Mouse (Mus musculus) intestine, embryonic 15.5 days (tissue): Measurements from ENCODE around the gene Dtymk. TPM values are rescaled to one million over a fixed set of nuclear protein-coding genes. Genes with fewer than 3 reads are reported as not detected.

Experiments used
- ATAC-seq: fragments of 200-750 bp; cut with Nextera tagmentation; 2 replicates; pipeline ENCODE4 v1.8.0; 2017; ENCODE audit warnings: moderate TSS enrichment, moderate library complexity
- H3K27ac ChIP-seq: fragments of 300-500 bp; sonication (generic); 2 replicates; pipeline ENCODE4 v1.5.1; 2015; ENCODE audit warnings: mild to moderate bottlenecking, inconsistent platforms
- H3K27me3 ChIP-seq: fragments of 300-500 bp; sonication (generic); replicated peaks from 2 replicates; pipeline ENCODE4 v1.6.1; 2015; ENCODE audit warnings: inconsistent platforms
- H3K36me3 ChIP-seq: fragments of 300-500 bp; sonication (generic); 2 replicates; pipeline ENCODE4 v1.6.1; 2015; ENCODE audit warnings: inconsistent platforms
- H3K4me1 ChIP-seq: fragments of 300-500 bp; sonication (generic); replicated peaks from 2 replicates; pipeline ENCODE4 v1.6.1; 2015; ENCODE audit warnings: inconsistent platforms
- H3K4me2 ChIP-seq: fragments of 300-500 bp; sonication (generic); replicated peaks from 2 replicates; pipeline ENCODE4 v1.6.1; 2015; ENCODE audit warnings: mild to moderate bottlenecking, inconsistent platforms
- H3K4me3 ChIP-seq: fragments of 300-500 bp; sonication (generic); replicated peaks from 2 replicates; pipeline ENCODE4 v1.5.1; 2015; ENCODE audit warnings: inconsistent platforms
- H3K9ac ChIP-seq: fragments of 300-500 bp; sonication (generic); 2 replicates; pipeline ENCODE4 v1.6.1; 2015; ENCODE audit warnings: inconsistent platforms
- H3K9me3 ChIP-seq: fragments of 300-500 bp; sonication (generic); 2 replicates; pipeline ENCODE4 v1.6.1; 2016; ENCODE audit warnings: inconsistent platforms
- WGBS: fragments of 180-500 bp; shearing (Covaris S2); methylation state at CpG from one replicate; pipeline ENCODE4 v1.1.7; 2015; 5-methylcytosine and 5-hydroxymethylcytosine counted together
- polyA plus RNA-seq: library from polyadenylated mRNA; unstranded; fragments of >200 nt; fragmentation: Nextera tagmentation; extraction: Ambion mirVana; gene quantifications from 2 replicates; pipeline ENCODE4 v1.2.1, GENCODE M21; 2015

Dtymk gene
- polyA plus RNA-seq, 1 experiment from 2014 or later, result 226 TPM

DNA sequence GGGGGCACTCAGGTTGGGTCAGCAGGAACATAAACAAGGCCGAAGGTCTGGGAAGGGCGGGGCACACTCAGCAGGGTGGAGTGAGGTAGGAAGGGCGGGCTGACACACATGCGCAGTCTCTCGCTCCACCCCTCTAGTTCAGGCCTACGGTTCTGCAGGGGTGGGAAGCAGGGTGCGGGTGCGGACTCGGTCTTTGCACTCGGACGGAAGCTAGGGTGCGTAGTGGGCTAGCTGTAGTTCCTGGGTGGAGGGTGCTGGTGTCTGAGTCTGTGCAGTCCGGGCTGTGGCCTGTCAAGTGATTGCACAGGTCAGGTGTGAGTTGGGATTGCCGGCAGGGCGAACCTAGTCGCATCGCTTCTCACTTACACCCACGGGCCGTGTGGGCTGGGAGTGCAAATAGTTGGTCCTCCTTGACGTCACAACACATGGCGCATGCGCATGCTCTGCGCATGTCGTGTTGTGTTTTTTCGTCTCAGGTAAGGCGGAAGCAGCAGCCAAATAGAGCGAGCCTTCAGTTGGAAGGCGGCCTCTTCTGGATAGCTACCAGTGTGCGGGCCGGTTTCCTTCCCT, 23.5 kb upstream of the Dtymk start:
- Histone ChIP-seq H3K9me3 (no peaks in the 10 kb centered on the region), H3K4me1 (peaks cover 6% of the 10 kb centered on the region; the same call in 1 of the 2 replicates), H3K9ac (peak overlapping the region; percentile 66), H3K4me2 (peak overlapping the region; percentile 83), H3K36me3 (no peaks in the 10 kb centered on the region; the same call in 1 of the 2 replicates), H3K4me3 (peak overlapping the region; percentile 52), H3K27me3 (no peaks in the 10 kb centered on the region), H3K27ac (peak overlapping the region; percentile 96)
- ATAC-seq, result peak; percentile 98
- 2% methylated on average over 30 of the region's 30 CpGs for WGBS

GRCm38 (mm10) chr1:93824609-93825008, 22.9 kb upstream of the Dtymk start, which contains the start of gene D2hgdh:
Gene D2hgdh, plus strand, starts transcription at chr1:93824909.
- Histone ChIP-seq H3K4me2 (peak within 1 kb of the TSS; percentile 83), H3K4me3 (peak within 1 kb of the TSS; percentile 52), H3K27me3 (no peaks in the 10 kb centered on the region), H3K4me1 (peaks cover 6% of the 10 kb centered on the region; the same call in 1 of the 2 replicates), H3K36me3 (peaks cover 2% of the 10 kb centered on the region; the same call in 1 of the 2 replicates), H3K9ac (peak within 1 kb of the TSS; percentile 66), H3K9me3 (no peaks in the 10 kb centered on the region), H3K27ac (peak within 1 kb of the TSS; percentile 96)
- 6% methylated on average over 10 of the region's 10 CpGs for WGBS
- peak; percentile 15; the same call in 1 of the 2 replicates for ATAC-seq

DNA sequence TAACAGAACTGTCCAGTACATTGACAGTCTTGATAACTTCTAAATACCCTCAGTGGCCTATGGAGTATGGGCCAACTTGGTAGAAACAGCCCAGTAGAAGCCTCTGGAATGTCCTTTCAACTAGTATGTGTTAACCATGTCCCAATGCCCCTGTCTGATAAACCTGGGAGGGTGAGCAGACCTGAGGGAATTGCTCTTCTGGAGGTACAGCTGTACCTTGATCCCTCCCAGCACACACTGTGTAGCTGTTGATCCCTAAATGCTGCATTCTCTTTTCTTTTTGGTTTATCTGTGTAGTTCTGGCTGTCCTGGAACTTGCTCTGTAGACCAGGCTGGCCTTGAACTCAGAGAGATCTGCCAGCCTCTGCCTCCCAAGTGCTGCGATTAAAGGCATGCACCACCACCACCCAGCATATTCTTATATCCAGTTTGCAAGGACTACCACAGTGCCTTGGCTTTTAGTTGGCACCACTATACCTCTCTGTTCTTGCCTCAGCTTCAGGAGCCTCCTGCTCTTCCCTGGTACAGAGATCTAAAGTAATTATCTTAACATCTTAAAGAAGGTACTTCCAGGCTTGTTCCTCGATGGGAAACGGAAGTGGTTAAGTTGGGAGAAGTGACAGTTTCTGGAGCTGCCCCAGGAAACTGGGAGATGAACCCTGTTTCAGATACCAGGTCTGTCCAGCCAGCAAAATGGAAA, 22.2 kb upstream of the Dtymk start:
- no peak for ATAC-seq
- H3K36me3 ChIP-seq, result peaks cover 7% of the 10 kb centered on the region; the same call in 1 of the 2 replicates
- H3K27ac ChIP-seq, result peak overlapping the region; percentile 96
- peak overlapping the region; percentile 66; the same call in 1 of the 2 replicates for H3K9ac ChIP-seq
- H3K27me3 ChIP-seq, result no peaks in the 10 kb centered on the region
- no peaks in the 10 kb centered on the region for H3K9me3 ChIP-seq
- peak overlapping the region; percentile 52; the same call in 1 of the 2 replicates for H3K4me3 ChIP-seq
- peak overlapping the region; percentile 83 for H3K4me2 ChIP-seq
- WGBS, result 83% methylated on average over 3 of the region's 3 CpGs
- H3K4me1 ChIP-seq, result peaks cover 6% of the 10 kb centered on the region; the same call in 1 of the 2 replicates

- H3K27ac ChIP-seq, result no peak overlapping the region
These were observed 17.0 kb upstream of the Dtymk start for GRCm38 (mm10) chr1:93818722-93819121.

DNA sequence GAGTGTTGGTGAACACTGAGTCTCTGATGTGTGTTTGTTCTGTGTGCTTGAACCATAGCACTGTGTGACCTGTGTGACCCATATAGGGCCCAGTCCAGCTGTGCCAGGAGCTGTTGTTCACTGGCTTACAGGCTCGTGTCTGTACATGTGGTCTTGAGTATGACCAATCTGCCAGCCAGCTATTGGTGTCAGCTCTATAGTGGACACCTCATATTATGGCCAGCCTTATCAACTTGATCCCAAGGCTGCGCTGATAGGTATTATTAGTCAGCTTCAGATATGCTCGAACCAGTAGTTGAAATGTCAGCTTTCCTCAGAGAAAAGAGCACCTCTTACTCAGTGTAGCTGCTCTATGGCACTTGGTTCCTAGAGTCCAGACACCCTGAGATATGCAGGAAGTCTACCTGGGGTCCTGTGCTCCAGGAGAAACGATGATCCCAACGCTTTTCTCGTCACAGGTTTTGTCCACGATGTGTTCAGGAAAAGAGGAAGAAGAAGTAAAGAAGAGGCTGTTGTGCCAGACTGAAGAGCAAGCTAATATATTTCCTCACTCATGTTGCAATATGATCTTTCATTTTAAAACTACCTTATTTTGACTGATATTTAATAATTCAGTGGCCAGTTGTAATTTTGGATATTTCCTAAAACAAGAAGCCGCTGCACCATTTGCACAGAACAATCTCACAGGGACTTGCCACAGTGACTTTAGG, 16.2 kb upstream of the Dtymk start:
- H3K9me3 ChIP-seq, result no peaks in the 10 kb centered on the region
- no peak for ATAC-seq
- H3K4me2 ChIP-seq, result no peak overlapping the region
- H3K4me1 ChIP-seq, result no peaks in the 10 kb centered on the region
- no peak overlapping the region for H3K27ac ChIP-seq
- H3K36me3 ChIP-seq, result peaks cover 49% of the 10 kb centered on the region
- WGBS, result 96% methylated on average over 8 of the region's 8 CpGs
- H3K4me3 ChIP-seq, result no peak overlapping the region
- no peaks in the 10 kb centered on the region for H3K27me3 ChIP-seq
- no peak overlapping the region for H3K9ac ChIP-seq

More at GRCm38 (mm10) chr1:93818722-93819121, 17.0 kb upstream of the Dtymk start:
- no peaks in the 10 kb centered on the region for H3K4me1 ChIP-seq
- H3K9ac ChIP-seq, result no peak overlapping the region
- no peaks in the 10 kb centered on the region for H3K27me3 ChIP-seq
- ATAC-seq, result no peak
- H3K4me2 ChIP-seq, result no peak overlapping the region
- H3K36me3 ChIP-seq, result peaks cover 41% of the 10 kb centered on the region
- no peak overlapping the region for H3K4me3 ChIP-seq
- whole genome bisulfite sequencing, result 94% methylated on average over 7 of the region's 7 CpGs
- no peaks in the 10 kb centered on the region for H3K9me3 ChIP-seq

GRCm38 (mm10) chr1:93811495-93812039, 9.8 kb upstream of the Dtymk start:
- ATAC-seq, result no peak
- no peak overlapping the region for H3K9ac ChIP-seq
- peaks cover 54% of the 10 kb centered on the region for H3K36me3 ChIP-seq
- H3K9me3 ChIP-seq, result no peaks in the 10 kb centered on the region
- WGBS, result 89% methylated on average over 8 of the region's 8 CpGs
- no peaks in the 10 kb centered on the region for H3K27me3 ChIP-seq
- H3K4me1 ChIP-seq, result no peaks in the 10 kb centered on the region
- no peak overlapping the region for H3K27ac ChIP-seq
- H3K4me3 ChIP-seq, result no peak overlapping the region
- H3K4me2 ChIP-seq, result no peak overlapping the region

DNA sequence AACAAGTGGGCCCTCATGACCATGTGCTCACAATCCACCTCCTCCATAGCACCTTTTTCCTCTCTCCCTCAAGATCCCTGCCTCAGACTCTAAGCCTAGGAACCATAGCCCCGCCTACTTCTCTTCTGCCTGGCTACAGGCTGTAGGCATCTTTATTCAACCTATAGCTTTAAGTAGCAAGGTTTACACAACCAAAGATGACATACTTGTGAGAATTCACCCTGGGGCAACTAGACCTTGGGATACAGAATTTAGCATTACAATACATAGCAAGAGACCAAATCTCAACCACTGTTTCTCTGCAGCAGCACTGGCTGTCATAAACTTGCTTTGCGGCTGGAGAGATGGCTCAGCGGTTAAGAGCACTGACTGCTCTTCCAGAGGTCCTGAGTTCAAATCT, 8.3 kb upstream of the Dtymk start:
- 96% methylated on average over 3 of the region's 3 CpGs for WGBS
- Histone ChIP-seq H3K36me3 (peaks cover 46% of the 10 kb centered on the region), H3K4me3 (no peak overlapping the region)

DNA sequence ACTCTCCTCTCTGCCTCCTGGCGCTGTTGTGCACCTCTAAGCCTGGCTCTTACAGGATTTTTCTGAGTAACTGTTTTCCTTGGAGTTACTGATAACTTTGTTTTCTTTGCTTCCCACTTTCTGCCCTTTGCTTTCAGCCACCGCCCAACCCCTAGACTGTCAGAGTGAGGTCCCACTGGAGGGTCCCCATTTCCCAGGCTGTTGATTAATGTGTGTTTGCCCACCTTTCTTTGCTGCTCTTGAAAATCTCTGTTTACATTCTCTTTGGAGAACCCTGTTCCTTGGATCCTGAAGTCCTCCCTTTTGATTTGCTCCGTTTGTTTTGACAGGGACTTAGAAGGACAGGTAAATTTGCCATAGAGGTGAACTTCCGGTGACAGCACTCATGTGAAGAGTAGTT, 7.1 kb upstream of the Dtymk start:
- H3K4me1 ChIP-seq, result peaks cover 13% of the 10 kb centered on the region
- no peak for ATAC-seq
- no peaks in the 10 kb centered on the region for H3K27me3 ChIP-seq
- H3K9ac ChIP-seq, result no peak overlapping the region
- no peak overlapping the region for H3K27ac ChIP-seq
- H3K4me3 ChIP-seq, result no peak overlapping the region
- H3K4me2 ChIP-seq, result no peak overlapping the region
- peaks cover 38% of the 10 kb centered on the region for H3K36me3 ChIP-seq
- 82% methylated on average over 4 of the region's 4 CpGs for WGBS
- no peaks in the 10 kb centered on the region for H3K9me3 ChIP-seq

More for the DNA sequence above, 8.3 kb upstream of the Dtymk start:
- Histone ChIP-seq H3K9me3 (no peaks in the 10 kb centered on the region), H3K9ac (no peak overlapping the region), H3K27me3 (no peaks in the 10 kb centered on the region), H3K4me1 (peaks cover 6% of the 10 kb centered on the region), H3K27ac (no peak overlapping the region), H3K4me2 (no peak overlapping the region)
- no peak for ATAC-seq

DNA sequence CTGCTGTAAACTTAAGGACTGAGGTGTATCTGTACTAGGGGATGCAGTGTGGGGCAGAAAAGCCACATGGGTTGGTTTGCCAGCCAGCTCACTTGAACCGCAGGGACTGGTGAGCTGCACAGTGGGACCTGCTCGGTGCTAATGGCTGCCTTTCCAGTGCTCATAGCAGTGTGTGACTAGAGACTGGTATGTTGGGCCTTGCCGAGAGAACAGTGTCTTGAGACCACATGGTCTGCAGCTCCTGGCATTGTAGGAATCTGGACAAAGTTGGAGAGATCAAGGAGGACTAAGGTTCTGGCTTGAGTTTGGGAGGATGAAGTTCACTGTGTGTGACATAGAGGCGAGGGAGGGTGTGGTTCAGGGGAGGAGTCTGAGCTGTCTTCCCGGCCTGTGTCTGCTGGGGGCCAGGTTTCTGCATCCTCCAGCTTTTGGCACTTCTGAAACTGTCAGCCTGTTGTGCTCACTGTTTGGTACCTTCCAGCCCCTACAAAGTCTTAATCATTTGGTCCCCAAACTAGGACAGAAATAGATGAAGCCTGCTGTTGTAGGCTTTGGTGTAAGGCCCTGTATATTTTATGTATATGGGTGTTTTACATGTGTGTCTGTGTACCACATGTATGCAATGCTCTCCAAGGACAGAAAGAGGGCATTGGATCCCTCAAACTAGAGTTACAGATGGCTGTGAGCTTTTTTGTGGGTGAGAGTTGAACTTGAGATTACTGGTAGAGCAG, 3.7 kb upstream of the Dtymk start:
- WGBS, result 73% methylated on average over 5 of the region's 5 CpGs
- Histone ChIP-seq H3K9ac (no peak overlapping the region), H3K27ac (no peak overlapping the region), H3K9me3 (no peaks in the 10 kb centered on the region), H3K4me2 (peak overlapping the region; percentile 90), H3K4me3 (no peak overlapping the region), H3K36me3 (peaks cover 12% of the 10 kb centered on the region), H3K27me3 (no peaks in the 10 kb centered on the region), H3K4me1 (peaks cover 14% of the 10 kb centered on the region)
- ATAC-seq, result no peak

DNA sequence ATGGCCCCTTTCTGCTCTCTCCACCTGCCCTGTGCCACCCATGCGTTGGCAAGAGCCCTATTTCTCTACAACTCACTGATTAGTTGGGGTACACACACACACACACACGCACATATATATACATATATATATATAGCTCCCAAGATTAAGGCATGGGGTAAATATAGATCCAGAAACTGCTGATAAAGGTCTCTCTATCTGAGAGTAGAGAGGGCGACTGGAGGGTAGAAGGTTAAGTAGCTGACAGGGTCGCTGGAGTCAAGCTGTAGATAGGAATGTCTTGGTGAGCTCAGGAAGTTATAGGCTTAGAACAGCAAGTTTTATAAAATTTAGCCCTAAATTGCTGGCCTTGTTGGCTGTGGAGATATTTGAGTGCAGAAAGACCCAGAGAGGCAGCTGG, 3.1 kb upstream of the Dtymk start:
- no peaks in the 10 kb centered on the region for H3K9me3 ChIP-seq
- H3K36me3 ChIP-seq, result peaks cover 12% of the 10 kb centered on the region
- peaks cover 14% of the 10 kb centered on the region for H3K4me1 ChIP-seq
- peak overlapping the region; percentile 90 for H3K4me2 ChIP-seq
- no peak overlapping the region for H3K9ac ChIP-seq
- no peak for ATAC-seq
- H3K27ac ChIP-seq, result no peak overlapping the region
- peak overlapping the region; percentile 87; the same call in 1 of the 2 replicates for H3K4me3 ChIP-seq
- H3K27me3 ChIP-seq, result no peaks in the 10 kb centered on the region
- 67% methylated on average over 4 of the region's 4 CpGs for WGBS

DNA sequence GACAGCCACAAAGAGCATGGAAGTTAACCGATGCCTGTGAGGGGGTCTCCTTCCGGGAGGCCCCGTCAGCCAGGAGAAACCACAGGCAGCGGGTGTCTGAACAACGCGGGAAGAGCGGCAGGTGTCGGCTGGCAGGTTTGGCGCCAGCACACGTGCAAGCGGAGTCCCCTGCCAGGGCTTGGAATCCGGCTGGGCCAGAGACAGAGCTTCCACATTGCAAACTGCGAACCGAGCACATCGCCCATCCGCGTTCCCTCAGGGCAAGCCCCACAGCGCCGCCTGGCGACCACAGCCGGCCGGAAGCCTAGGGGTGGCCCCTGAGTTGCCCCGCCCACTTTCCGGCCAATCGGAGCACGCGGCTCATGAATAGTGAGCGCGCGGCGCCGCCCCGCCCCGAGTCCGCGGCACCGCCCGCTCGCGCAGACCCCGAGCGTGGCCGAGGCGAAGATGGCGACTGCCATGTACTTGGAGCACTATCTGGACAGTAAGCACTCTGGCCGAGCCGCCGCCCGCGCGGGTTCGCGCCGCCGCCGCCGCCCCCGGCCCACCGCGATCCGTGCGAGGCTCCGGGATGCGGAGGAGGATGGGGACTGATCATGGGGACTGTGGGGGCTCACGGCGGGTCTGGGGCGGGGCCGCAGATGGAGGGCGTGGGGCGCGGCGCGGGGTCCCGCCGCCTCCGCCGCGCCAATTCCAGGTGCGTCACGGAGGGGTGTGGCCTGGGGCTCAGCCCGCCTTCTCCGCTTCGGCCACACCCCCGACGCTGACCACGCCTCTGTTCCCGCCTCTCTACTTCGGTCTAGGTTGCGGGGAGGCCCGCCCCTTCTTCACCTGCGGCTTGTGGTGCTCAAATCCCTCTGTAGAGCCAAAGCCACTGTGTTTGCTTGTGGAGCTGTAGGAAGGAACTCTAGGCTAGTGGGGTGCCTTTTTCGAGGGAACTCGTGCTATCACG, 2.1 kb upstream of the Dtymk start, which contains the start of gene Ing5:
TSS of gene Ing5 (plus strand) at position 410 of the 952 bp plus-strand sequence.
- Histone ChIP-seq H3K4me1 (peaks cover 14% of the 10 kb centered on the region), H3K4me2 (peak within 1 kb of the TSS; percentile 90), H3K4me3 (peak within 1 kb of the TSS; percentile 87), H3K27me3 (no peaks in the 10 kb centered on the region), H3K36me3 (peaks cover 12% of the 10 kb centered on the region), H3K9ac (peak within 1 kb of the TSS; percentile 80), H3K9me3 (no peaks in the 10 kb centered on the region), H3K27ac (peak within 1 kb of the TSS; percentile 98)
- WGBS, result under 1% methylated on average over 88 of the region's 94 CpGs
- peak; percentile 93 for ATAC-seq
